Mouse (Mus musculus): Measurements from ENCODE around the gene Dhx9.

GRCm38 (mm10) chr1:153487500-153487879 lies at the start of gene Dhx9:
- peak; percentile 14; the same call in 1 of the 2 replicates for TF ChIP-seq CTCF (IDR thresholded peaks at IDR 0.05; ENCODE audit: control insufficient read depth, insufficient read depth, insufficient replicate concordance, low read depth, low read length)
- peak; percentile 100 for TF ChIP-seq POLR2A (IDR thresholded peaks at IDR 0.05; ENCODE audit: control insufficient read depth, low read depth, low read length)

All from testis, adult 2 months (tissue).